Mouse (Mus musculus) adrenal gland, postnatal 4 days (tissue): ENCODE results near the gene Afap1l2. TPM values are rescaled to one million over a fixed set of nuclear protein-coding genes. Genes with fewer than 3 reads are reported as not detected.

ENCODE experiments used
- DNase-seq, 2 experiments: peaks; one replicate each; pipeline ENCODE4 v3.0.0; 2021 to 2022; ENCODE audit warnings: low spot score in 2 of 2, mixed read lengths in 2 of 2
- total RNA-seq, 2 experiments: library from RNA; stranded (reverse); gene quantifications; 2 replicates each; pipeline ENCODE4 v1.2.3; 2021

The Afap1l2 gene
- total RNA-seq, 2 experiments from 2014 or later: 20.5 to 20.6 TPM

DNA sequence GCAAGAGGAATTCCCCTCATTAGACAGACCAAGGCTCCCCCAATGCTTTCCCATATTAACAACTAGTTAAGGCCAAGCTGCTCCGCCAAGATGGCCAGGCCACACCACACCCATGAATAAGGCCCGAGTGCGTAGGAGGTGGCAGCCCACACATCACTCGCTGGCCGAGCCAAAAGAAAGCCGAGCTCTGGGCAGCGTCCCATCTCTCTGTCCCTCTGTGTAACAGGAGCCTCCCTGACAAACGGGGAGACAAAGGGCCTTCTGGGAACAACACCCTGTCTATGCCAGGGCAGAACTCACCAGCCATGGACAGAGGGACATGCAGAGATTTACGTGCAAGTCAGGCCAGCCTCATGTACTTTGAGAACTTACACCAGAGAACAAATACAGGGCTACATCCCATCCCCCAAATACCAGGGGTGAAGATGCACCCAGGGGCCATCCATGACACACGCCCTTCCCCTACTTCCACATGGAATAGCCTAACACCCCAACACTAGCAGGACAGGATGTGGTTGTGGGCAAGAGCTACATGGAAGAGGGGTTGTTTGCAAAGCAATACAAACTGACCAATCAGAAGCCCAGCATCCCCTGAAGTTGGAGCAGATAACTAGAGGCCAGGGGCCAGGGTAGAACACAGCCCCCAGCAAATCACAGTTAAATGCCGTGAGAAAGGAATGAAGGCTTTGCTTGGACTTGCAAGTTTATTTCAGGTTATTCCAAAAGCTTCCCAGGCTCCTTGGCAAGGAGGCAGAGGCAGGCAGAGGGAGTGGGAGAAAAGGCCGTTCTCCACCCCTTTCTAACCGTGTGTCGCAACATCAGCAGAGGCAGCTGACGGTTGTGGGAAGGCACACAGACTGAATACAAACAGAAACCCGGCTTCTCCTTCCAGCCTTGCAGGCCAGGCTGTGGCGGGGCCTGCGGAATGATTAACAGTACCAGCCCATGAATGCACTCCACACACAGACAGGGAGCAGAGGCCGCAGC, 30.8 kb downstream of the Afap1l2 start:
- DNase-seq: no peak

DNA sequence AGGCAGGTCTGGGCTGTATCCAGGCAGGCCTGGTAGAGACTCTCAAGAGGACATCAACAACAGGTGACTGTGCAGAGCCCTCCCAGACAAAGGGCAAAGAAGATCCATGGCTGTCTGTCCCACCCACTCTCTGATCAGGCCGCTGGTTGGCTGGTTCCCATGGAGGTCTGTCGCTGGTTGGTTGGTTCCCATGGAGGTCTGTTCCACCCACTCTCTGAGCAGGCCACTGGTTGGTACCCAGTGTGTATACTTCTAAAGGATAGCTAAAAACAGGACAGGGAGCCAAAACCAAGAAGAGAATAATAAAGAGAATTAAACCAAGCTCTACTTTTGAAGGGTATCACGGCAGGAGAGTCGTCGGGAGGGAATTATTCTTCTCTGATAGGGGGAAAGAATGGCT, 31.5 kb downstream of the Afap1l2 start:
- no peak for DNase-seq

DNA sequence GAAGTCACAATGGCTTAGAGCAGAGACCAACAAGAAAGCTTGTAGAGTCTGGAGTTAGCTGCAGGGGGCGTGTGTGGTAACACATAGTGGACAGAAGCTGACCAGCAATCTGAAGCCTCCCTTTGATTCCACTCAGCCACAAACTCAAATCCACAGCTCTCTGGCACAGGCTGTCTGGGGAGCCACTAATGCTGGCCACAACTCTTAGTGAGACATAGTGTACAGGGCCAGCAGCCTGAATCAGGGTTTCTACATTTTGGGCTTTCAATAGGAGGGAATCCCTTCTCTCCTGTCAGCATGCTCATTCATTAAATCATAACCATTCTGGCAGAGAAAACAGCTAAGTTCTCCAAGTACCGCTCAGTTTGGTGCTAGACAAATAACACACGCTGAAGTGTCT, 32.5 kb downstream of the Afap1l2 start:
- DNase-seq: no peak

DNA sequence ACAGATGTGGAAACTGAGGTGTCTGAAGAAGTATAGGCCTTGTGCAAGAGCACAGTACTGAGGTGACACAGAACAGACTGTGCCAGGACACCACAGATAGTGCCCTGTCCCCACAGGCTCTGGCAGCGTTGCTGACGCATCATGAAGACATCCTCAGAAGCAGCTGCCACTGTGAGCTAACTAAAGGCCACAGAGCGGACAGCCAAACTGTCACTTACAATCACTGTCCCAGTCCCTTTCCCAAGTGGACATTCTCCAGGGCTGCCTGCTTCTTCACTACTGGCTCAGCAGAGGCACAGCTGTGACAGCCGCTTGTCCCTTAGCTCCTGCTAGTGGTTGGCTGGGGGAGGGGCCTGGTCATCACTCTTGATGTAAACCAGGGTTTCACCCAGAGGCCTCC, 33.9 kb downstream of the Afap1l2 start:
- DNase-seq: no peak

DNA sequence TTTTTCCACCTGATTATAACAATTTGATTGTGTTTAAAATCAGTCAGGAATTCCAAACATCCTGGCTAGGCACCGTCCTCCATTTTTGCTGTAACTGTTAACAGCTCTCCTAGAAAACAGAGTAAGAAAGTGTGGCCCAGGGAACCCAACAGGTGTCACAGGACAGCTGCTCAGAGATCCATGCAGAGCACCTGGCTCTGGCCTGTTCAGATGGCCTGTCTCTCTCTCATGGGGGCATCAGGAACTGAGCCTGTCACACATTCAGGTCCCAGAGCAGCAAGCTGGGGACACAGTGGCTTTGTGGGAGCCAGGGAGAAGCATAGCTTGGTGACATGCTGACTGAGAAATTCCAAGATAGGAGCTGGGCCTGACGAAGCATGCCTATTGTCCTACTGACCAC, 35.3 kb downstream of the Afap1l2 start:
- no peak for DNase-seq

DNA sequence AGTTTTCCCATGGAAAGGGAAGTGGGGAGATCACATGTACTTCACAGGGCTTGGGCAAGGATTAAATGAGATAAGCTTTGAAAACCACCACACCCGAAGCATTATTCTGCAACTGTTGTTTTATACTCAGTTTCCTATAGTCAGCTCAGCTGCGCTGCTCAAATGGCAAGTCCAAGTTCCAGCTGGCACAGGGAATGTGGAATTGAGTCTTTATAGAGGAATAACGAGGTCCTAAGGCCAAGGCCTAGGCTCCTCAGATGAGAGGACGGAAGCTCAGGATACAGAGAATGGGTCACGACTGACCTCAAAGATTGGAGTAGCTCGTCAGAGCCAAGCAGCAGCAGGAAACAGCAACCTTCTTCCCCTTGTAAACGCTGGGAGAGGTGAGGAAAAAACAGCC, 36.7 kb downstream of the Afap1l2 start:
- DNase-seq: no peak

DNA sequence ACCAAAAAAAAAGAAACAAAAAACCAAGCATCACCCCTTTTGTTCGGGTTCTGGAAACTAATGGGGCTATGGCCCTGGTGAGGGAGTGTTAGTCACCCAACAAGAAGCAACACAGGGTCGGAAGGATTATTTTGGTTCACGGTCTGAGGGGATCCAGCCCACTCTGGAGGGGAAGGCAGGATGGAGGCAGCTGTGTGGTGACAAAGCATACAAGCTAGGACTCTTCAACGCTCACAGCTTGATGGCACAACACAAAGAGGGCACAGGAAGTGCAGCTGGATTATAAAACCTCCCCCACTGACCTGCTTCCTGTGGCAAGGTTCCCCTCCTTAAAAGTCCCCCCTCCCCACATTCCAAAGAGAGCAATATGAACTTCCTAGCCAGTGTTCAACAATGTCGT, 44.2 kb downstream of the Afap1l2 start:
- no peak for DNase-seq

DNA sequence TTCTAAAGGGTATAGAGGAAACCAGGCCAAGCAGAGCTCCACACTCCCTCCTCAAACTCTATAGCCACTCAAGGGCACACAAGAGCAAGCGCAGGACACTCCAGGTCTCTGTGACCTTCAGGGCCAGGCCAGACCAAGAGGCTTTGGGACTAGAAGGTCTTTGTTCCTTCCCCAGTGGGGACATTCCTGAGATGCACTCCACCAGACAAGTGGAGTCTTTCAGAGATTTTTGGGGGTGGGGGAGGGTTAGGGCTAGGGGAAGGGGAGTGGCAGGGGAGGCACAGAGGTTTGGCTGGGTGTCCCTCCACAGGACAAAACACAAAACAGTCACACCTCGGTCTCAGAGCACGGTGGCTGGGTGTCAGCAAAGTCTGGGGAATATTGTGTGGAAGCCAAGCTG, 48.4 kb downstream of the Afap1l2 start:
- no peak for DNase-seq

DNA sequence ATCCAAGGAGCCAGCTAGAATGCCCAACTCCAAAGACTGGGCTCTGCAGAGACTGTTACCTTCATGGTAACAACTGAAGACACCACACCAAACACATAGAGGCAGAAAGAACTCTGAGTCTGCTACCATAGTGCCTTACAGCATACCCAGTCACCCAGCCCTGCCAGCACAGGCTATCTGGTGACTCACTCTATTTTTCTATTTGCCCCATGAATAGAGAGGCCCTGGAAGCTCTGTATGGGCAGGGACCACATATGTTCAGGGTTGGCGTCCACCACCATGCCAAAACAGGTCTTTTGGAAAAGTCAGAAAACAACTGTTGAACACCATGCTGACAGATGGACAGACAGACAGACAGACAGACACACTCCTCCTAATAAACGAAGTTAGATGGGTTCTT, 49.0 kb downstream of the Afap1l2 start:
- no peak for DNase-seq

DNA sequence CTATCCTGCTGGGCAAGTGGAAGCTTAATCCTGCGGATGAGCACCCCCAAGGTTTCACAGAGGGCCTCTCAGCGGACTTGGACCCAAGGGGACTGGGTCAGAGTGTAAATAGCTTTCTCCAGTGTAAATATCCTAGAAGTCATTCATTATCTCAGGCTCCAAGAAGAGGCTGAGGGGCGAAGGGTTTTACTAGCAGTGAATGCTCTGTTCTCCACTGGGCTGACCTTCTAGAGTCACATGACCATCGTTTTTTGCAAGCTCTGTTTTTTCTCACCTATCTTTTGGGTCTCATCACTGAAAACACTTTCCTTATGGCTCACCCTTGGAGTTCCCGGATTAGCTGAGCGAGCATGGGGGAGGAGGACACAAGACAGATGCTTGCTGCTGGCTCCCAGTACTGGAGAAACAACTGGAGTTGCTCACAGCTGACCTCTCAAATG, 49.4 kb downstream of the Afap1l2 start:
- DNase-seq: no peak

DNA sequence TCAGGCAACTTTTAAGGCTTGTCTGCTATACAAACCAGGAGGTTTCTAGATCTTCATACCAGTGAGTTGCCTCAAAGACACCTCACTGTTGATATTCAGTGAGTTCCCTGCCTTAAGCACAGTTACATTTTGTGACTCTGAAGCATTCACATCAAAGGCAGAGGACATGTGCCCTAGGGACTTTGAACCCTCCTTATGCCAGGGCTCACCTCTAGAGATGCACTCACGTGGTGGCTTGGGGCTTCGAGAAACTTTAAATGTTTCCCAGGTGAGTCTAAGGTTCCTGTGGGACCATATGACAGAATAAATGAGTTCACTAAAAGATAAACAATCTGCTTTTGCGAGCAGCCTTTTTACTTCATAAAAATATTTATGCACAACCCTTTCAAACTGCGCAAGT, 50.0 kb downstream of the Afap1l2 start:
- no peak for DNase-seq

DNA sequence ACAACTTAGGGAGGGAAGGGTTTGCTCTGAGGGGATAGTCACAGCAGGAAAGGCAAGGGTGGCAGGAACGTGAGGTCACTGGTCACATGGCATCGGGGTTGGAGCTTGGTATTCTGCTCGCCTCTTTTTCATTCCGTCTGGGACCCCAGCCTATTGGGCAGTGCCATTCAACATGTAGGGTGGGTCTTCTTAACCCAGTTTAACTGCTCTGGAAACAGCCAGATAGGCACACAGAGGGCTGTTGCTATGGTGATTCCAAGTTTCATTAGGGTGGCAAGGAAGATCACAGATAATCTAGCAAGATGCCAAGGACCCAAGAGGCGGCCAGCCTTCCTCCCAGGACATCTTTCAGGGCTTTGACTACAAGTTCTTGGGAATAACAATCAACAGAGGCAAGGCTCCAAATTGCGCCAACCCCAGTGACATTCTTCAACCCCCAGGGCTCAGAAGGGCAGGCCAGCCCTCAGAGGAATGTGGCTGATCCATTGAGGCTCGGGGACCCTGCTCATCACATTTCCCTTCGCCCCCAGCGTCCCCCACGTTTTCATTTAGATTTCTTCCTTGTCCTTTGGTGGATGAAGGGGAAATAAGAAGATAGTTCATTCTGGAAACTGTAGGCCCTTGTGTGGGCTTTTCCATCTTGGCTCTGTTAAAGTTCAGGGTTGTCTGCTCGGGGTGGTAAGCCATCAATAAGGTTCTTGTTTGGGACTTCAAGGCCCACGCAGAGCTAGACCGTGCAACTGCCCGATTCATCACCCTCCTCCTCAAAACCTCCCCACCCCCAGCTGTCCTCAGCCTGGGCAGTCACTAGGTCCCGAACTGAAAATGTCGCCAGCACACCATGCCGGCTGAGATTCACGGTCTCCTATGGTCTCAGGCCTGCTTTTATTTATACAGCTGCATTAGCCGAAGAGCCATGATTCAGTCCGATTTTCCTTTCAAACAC, 52.2 kb downstream of the Afap1l2 start:
- no peak for DNase-seq

DNA sequence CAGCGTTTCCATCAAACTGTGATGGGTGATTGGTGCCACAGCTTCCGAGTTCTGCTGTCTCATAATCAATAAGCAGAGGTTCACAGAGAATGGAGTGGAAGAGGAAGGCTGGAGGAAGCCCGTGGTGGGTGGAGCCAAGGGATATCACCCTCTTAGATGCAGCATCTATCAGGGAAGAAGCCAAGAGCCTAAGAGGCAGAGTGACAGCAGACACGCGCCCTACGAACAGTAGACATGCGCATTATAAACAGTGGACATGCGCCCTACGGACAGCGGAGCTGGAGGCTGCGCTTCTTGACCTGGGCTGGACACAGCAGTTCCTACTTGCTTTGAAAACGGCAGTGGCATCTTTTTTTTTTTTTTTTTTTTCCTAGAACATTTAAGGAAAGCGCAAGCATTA, 53.2 kb downstream of the Afap1l2 start:
- DNase-seq: no peak

DNA sequence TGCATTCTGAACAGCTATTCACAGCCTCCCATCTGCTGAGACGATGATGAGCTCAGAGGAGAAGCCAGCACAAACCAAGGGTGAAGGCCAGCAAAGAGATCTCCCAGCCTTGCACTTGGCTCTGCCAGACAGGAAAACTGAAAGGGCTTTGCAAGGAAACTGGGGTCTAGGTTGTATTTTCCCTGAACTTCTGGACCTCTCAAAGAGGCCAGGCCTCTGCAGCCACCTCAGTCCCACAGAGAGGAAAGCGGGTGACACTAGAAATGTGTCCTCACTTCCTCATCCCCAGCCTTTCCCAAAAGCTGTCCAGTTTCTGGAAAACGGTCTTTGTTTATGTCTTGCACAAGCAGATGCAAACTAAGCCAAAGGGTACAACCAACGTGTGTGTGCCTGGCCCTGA, 54.2 kb downstream of the Afap1l2 start:
- DNase-seq: no peak

DNA sequence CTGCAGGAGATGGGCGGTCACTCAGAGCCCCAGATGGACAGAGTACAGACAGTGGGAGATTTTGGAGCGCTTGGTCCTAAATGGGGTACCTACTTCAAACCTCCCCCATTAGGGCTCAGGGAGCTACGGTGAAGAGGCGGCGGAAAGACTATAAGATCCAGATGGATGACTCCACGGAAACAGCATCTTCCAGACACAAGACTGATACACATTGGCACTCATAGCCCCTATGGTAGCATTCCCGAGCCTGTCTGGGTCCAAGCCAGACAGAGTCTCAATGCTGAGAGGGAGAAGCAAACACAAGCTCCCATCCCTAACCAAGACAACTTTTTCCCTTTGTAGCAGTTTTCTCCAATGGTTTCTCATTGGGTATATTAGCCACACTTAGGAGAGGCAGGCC, 57.2 kb downstream of the Afap1l2 start:
- no peak for DNase-seq

DNA sequence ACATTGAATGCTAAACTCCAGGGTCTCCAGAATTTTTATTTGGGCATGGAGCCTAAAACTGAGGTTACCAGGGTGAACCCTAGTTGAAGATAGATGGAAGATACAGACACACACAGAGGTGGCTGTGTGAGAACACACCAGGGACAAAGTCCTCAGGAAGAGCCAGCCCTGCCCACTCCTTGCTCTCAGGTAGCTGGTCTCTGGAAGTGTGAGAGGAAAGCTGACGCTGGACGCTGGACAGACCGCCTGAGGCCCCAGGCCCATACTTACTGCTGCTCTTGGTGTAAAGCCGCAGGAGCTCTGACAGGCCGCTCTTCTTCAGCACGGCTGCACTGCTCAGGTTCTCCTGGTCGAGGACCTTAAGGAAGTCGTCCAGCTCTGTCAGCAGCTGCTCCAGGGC, 58.2 kb downstream of the Afap1l2 start:
- DNase-seq: no peak

DNA sequence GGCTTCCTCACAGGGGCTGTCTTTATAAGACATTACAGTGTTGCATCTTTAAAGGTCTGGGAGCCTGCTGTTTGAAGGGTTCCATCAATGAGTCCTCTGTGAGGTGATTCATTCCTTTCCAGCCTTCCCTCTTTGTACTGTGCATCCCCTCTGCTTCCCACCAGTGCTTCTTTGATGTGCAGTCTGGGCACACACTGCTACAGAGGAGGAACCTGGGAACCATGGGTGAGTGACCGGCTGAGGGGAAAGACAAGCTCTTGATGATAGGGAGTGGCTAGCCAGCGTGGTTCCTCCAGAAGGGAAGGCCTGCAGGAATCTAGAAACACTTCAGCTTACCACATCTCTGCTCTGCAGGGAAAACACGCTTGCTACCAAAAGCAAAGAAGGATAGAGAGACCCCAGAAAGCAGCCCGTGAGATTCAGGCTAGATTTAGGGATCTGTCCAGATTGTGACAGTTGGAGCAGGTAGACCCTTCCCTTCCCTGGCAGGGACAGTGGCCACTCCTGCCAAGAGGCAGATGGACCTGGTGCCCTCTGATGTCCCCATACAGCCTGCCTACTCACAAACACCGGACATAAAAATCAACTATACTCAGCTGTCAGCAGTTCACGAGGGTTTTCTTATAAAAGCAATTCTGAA, 59.9 kb downstream of the Afap1l2 start:
- no peak for DNase-seq

DNA sequence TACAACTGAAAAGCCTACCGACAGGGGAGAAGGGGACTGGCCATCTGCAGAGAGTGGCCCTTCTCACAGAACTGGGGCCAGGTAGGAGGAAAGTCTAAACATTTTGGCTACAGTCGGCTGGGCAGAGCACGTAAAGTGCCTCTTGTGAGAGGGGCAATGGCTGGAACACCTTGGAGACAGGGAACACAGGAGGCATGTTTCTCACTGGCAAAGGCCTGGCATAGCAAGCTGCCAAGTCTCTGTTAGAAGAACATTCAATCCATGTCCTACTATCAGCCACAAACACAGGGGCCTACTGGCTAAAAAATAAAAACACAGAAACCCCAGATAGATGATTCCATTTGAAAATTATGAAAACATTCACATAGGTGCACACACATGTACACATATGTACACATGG, 61.3 kb downstream of the Afap1l2 start:
- no peak for DNase-seq

DNA sequence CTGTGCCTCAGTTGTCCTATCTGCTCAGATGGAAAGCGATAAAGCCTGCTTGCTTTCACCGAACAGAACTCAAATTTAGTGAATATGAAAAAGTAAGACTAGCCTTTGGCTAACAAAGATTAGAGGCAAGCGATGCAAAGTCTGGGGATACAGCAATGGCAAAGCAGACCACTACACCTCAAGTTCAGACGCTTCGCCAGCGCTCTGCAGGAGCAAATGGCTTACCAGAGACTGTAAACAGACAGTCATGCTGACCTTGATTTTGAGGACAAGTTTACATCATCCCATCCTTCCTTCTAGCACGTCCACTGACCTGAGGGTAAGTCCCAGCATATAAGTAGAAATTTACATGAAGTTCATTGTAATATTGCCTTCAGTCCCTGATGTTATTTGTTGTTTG, 61.8 kb downstream of the Afap1l2 start:
- no peak for DNase-seq

DNA sequence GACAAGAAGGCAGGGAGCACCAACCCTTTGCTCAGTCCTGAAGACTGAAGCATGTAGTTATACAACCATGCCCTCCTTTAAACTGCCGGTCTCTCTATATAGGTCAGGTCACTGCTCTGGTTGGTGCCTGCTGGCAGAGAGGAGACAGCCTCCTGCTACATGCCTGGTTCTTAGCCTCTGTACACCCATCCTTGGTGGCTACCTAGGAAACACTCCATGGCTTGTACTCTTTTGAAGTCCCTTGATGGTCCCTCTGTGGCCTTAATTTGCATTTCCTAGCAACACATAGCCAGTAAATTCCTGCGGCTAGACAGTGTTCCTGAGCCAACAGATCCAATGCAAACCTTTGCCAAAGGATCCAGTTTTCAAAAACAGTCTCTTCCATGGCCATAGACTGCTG, 62.4 kb downstream of the Afap1l2 start:
- DNase-seq: no peak

DNA sequence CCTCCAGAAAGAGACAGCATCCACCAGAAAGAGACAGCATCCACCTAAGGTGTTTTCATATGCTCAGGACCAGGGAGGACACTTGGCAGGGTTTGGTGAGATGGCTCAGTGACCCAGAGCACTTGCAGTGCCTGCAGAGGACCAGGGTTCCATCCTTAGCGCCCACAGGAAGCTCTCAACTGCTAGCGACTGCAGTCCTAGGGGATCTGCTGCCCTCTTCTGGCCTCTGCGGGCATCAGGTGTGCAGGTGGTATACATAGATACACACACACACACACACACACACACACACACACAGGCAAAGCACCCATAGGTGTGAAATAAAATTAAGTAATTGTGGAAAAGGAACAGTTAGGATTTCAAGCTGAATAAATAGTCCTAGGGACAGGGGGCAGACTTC, 63.2 kb downstream of the Afap1l2 start:
- DNase-seq: no peak

DNA sequence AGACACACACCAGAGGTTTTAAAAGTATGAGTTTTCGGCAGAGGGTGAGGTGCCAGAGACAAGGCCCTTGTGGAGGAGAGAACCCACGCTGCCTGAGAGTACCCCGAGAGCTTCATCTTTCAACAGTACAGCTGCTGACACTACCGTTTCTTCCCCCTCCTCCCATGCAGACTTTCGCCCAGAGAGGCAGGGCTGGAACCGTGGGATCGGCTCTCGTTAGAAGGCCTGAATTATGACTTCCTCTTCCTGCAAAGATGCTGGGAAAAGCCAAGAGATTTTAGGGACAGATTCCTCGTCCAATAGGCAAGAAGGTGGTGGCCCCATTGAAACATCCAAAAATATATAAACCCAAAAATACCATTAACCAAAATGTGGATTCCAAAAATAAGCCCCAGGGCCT, 63.8 kb downstream of the Afap1l2 start:
- DNase-seq: no peak
